Mouse (Mus musculus): ENCODE results near the gene Svs3a.
"Not testable (repeated sequence)": the region's sequence is repeated elsewhere in the genome, so short reads cannot be mapped to it uniquely, and the experiment has no call there.

The Svs3a gene

GRCm38 (mm10) chr2:164288968-164289367, at the start of gene Svs3a:
TSS of gene Svs3a (plus strand) at chr2:164289268.
- DNase-seq: not testable (repeated sequence)

- not testable (repeated sequence) for DNase-seq
Observed at GRCm38 (mm10) chr2:164256540-164256939, 32.5 kb upstream of the Svs3a start, which contains the start of gene Svs3b. TSS of gene Svs3b (minus strand) at chr2:164256640.

GRCm38 (mm10) chr2:164278359-164278758, 10.7 kb upstream of the Svs3a start, which contains the start of gene Svs4:
TSS of gene Svs4 (minus strand) at chr2:164278459.
- no peak for DNase-seq

- DNase-seq: no peak
Observed at GRCm38 (mm10) chr2:164312599-164312998, 23.5 kb downstream of the Svs3a start.

- DNase-seq: not testable (repeated sequence)
Observed at GRCm38 (mm10) chr2:164315460-164315859, 26.4 kb downstream of the Svs3a start.

GRCm38 (mm10) chr2:164316451-164316850, 27.4 kb downstream of the Svs3a start, which contains the start of gene Svs6:
TSS of gene Svs6 (plus strand) at chr2:164316751.
- DNase-seq: not testable (repeated sequence)

- DNase-seq: no peak
Observed at GRCm38 (mm10) chr2:164320983-164321382, 31.9 kb downstream of the Svs3a start.

GRCm38 (mm10) chr2:164332440-164332839, 43.4 kb downstream of the Svs3a start, which contains the start of gene Svs5:
TSS of gene Svs5 (plus strand) at chr2:164332740.
- not testable (repeated sequence) for DNase-seq

Data from right cerebral cortex, postnatal 14 days (tissue).